Mouse (Mus musculus) right cerebral cortex, postnatal 25 days (tissue): ENCODE results near the gene Pnma3.
"Not testable (repeated sequence)": the region's sequence is repeated elsewhere in the genome, so short reads cannot be mapped to it uniquely, and the experiment has no call there.

Experiments used
- DNase-seq: peaks from one replicate; pipeline ENCODE4 v3.0.0; 2022

The Pnma3 gene

DNA sequence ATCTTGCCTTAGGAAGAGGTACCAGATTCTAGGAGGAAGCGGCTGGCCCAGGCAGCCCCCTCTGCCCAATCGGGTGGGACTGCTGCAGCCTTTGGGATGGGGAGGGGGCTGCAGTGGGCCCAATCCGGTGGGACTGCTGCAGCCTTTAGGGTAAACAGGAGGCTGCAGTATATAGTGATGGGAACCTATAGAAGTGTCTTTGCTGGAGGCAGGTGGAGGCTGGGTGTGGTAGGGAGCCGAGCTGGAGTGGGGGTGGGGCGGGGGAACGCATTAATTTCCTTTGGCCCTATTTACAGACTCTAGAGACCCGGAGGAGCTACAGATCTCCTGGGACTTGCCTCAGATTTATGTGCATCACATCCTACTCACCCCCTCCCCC, at the start of gene Pnma3:
Gene Pnma3 (plus strand): TSS at position 373 of the 379 bp plus-strand sequence.
- DNase-seq, result no peak

DNA sequence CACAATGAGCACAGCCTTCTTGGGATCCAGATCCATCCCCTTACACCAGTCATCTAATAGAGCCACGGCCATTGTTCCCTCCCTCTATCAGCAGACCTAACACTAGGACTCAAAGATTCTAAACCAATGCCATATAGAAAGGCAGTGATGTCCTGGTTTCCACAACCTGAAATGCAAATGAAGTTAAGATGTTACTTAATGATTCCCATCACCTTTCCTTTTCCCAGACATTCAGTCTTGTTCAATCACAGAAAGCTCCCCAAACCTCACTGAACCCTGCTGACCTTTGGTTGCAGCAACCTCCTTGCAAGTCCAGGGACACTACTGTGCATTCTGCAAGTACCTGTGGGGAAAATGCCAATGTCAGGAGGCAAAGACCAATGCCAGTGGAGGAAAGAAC, 27.6 kb upstream of the Pnma3 start, which contains the start of gene Pnma5:
Gene Pnma5 (minus strand): TSS at position 101 of the 400 bp plus-strand sequence.
- no peak for DNase-seq

DNA sequence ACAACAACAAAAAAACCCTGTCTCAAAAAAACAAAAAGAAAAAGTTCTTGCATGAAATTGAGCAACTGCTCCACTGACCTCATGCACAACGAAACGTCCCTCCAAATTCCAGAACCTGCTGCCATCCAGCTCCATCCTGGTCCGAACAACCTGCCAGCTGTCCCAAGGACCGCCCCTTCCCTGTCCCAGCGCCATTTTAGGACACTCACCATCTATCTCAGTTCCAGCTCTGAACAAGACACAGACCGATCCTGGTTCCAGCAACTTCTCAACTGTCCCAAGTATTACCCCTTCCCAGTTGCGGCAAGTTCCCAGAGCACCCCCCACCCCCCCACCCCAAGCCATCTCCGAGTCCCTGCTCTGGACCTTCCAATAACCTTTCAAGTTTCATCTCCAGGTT, 25.8 kb upstream of the Pnma3 start:
- DNase-seq, result no peak

DNA sequence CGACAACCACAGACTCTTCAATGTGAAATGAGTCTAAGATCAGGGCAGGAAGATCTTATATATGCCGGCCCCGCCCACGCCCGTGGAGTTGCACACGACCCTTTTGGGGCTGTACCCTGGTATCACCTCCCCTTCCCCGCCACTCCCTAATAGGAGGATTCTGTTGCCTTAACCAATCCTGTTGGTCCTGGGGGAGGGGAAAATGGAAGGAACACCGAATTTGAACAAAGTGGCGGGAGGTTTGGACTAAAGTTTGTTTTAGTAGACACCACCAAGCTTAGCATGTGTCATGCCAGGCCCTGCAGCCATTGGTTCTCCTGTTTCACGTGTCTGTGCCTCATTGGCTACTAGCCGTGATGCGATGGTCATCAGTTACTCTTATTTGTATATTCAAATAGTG, 24.9 kb upstream of the Pnma3 start:
- no peak for DNase-seq

DNA sequence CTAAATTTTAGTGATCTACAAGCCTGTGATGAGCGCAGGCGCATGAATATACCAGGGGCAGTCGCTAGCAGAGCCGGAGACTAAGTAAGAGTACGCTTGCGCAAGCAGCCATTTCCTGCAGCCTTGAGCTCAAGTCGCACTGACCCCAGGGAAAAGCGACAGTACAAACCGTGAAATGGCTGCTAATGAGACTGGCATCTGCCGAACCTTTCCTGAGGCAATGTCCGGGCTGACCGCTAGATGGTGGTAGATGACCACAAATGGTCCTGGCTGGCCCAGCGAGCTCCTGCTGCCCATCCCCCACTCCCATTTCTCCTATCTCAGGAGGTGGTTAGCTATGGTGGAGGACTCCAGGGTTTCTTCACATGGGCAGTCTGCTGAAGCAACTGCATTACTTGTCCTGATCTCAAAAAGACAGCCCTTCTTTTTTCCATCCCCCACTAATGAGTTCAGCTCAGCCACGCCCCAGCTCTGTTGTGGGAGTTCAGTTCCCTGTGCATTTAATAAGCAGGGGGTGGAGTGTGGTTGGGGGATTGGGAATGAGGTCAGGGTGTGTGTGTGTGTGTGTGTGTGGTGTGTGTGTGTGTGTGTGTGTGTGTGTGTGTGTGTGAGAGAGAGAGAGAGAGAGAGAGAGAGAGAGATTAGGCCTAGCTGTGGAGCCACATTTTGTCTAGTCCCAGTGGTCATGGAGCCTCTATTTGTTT, 10.6 kb upstream of the Pnma3 start:
- peak; percentile 88 for DNase-seq

DNA sequence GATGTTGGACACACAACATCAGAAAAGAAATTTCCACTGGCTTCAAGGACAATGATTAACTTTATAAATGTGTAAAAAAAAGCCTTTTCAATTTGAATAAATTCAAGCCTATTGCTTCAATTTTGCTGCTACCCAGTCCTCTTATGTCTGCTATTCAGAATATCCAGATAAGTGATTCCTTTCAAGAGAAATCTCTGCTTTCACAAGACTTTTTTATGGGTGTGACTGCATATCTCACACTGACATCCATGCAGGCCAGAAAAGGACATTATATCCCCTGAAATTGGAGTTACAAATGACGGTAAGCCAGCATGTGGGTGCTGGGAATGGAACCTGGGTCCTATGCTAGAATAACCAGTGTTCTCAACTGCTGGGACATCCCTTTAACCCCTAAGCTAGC, 3.1 kb upstream of the Pnma3 start:
- DNase-seq, result no peak

DNA sequence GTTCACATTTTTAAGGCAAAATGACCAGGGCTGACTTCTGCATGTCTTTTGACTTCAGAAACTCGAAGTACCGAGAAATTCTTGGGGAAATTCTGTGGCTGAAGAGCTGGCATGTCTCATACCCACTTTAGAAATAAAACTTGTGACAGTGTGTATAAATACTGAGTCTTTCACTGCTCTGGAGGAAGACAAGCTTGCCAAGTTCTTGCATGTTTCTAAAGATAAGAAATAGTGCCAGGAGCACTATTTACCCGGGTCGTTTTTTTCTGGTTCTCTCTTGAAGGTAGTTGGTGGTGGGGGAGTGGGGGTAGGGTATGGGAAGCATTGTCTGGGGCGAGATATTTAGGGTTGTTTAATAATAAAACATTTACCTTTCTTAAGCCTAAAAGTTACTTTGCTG, 2.3 kb upstream of the Pnma3 start:
- DNase-seq, result no peak

DNA sequence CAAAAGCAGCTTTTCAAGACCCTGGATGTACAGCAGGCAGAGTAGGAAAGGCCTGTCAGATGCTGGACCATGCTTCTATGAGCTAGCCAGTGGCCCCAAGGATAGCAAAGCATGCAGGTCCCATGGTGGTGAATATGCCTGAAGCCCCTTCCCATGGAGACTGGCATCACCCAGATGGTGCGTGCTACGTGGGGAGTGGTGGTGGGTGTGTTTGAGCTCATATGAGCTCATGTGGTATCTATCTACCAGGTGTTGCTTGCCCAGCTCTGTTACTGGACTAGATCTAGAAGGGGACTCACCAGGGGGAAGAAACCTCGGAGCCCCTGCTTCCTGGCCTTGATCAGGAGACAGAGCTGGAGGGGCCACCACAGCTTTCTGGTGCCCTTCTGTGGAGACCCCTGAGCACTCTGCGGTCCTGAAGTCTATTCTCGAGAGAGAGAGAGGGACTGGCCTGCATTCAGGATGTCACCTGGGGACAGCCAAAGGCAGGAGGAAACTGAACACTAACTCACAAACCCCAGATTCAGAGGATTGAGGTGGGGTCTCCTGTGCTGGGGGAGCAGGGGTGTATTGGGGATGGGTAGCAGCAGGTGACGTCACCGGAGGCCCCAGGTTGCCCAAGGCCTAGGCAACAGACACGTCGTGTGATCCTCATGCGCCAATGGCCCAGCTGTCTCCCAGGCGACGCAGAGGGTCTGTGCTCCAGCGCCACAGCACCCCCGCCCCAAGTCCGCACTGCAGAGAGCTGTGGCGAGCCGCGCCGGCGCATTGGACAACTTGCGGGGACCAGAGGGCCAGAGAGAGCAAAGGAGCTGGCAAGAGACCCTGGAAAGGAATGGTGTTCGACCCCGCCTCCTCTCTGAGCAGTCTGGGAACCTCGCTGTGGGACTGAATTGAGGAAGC, 824 bp upstream of the Pnma3 start:
- DNase-seq, result peak; percentile 42

DNA sequence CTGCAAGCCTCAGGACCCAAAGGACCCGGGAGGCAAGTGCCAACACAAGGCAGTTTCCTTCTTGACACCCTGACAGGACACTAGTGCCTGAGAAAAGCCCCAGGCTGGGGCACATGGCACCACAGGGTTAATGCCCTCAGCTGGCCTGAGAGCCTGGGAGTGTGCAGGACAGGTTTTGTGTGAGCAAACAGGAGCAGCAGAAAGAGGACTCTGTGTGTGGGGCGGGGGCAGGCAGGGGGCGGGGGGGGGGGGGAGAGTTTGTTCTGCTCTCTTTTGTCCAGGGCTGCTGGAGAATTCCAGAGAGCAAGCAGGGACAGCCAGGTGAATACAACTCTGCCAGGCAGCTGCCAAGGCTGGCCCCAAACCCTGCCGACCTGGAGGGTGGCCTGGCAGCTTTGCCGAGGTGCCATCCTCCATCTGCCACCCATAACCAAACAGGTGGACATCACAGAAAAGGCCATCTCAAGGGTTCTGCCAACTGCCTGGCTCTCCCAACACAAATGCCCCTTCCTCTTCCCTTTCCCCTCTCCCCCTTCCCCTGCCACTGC, 2.3 kb downstream of the Pnma3 start:
- DNase-seq, result not testable (repeated sequence)

DNA sequence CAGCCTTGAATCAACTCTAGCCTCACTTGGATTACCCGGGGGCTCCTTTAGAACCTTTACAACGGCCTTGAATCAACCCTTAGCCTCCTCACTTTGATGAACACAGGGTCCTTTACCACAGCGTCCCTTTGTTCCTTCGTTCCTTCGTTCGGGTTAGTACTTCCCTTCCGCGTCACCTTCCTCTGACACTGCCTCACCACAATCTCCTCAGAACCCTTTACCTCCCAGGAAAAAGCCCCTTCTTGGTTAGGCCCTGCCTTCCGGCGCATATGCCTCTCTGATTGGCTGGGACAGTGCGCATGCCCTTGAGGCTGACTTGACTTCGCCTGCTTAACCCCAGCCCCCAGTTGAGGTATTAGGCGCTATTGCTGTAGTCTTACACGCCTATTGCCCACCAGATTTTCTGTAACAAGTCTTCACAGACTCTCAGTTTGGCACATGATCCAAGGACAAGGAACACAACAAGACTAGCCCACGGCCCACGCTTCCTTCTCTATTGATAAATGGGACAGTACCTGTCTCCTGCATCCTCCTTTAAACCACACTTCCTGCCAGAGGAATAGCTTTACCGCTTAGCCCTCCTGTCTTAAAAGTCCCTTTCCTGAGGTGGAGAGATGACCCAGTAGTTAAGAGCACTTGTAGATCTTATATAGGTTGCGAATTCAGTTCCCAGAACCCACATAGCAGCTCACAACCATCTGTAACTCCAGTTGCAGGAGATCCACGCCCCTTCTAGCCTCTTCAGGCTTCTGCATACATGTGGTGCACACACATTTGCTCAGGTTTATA, 17.9 kb downstream of the Pnma3 start, which contains the start of gene Xlr4a:
Gene Xlr4a (minus strand): TSS at position 212 of the 789 bp plus-strand sequence.
- not testable (repeated sequence) for DNase-seq

DNA sequence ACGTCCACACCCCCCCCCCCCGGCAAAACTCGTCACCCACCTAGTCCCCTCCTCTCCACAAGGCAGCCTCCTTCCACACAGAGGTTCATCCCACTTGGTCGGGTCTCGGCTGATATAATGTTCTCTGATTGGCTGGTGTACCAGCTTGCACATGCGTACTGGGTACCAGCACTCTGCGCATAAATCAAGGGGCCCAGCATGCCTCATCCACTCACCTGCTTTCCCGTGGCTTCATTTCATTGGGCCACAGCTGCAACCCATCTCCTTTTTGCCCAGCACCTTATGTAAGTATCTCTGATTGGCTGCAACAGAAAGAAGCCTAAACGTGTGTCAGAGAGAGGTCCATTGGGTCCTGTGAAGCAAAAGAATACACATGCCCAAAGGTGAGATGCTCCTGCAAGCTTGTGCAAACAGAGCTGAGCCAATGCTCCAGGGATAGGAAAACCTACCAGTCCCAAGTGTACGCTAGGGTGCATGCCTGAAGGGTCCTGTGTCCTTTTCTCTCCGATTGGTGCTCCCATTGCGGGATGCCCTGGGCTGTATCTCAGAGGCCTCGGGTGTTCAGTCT, 32.4 kb downstream of the Pnma3 start, which contains the start of gene Xlr3a:
Gene Xlr3a (minus strand): TSS at position 155 of the 568 bp plus-strand sequence.
- DNase-seq, result not testable (repeated sequence)

DNA sequence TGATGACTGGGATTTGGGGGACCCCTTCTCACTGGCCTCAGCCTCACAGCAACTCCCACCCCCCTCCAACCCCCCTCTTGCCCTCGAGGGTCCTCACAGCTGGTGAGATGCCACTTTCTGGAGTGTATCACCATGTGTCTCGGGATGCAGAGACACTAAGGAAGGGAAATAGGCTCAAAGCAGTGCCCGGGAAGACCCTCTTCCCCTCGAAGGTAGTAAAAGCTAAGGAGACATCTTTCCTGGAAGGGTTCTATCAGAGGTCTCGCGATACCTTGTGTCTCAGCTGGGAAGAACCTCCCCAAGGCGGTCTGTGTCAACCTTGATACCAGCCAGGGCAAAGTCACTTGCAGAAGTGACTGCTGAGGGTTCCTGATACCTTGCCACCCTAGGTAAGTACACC, 52.2 kb downstream of the Pnma3 start, which contains the start of gene Gm14685:
Gene Gm14685 (plus strand): TSS at position 301 of the 400 bp plus-strand sequence.
- not testable (repeated sequence) for DNase-seq
